Mouse (Mus musculus): ENCODE measurements at regions not wholly inside any gene's neighbourhood (a gene's known extent, or its start where the extent isn't known, plus 50 kb on each side); places are given as distances from the start of the nearest gene placed in this dataset.
A peak's percentile ranks its signal among the peaks of the same experiment; 100 is the strongest.
"Not testable (repeated sequence)": the region's sequence is repeated elsewhere in the genome, so short reads cannot be mapped to it uniquely, and the experiment has no call there.

GRCm38 (mm10) chr12:45287759-45288158, 213.2 kb upstream of the Stxbp6 start:
- DNase-seq (ENCODE audit: low spot score in 2 of 2): no peak

GRCm38 (mm10) chr12:45256309-45256708, 181.8 kb upstream of the Stxbp6 start:
- DNase-seq (ENCODE audit: low spot score in 2 of 2): no peak

GRCm38 (mm10) chr12:45211131-45211530, 136.6 kb upstream of the Stxbp6 start:
- DNase-seq (ENCODE audit: low spot score in 2 of 2): no peak

GRCm38 (mm10) chr12:45195304-45195920, 120.9 kb upstream of the Stxbp6 start:
- DNase-seq (ENCODE audit: low spot score in 2 of 2): no peak

GRCm38 (mm10) chr12:45187149-45187548, 112.6 kb upstream of the Stxbp6 start:
- DNase-seq (ENCODE audit: low spot score in 2 of 2): peak in 1 of 2 experiments; percentile 25

- DNase-seq (ENCODE audit: low spot score in 2 of 2): no peak
Observed at GRCm38 (mm10) chr12:45184510-45184909, 110.0 kb upstream of the Stxbp6 start.

GRCm38 (mm10) chr12:45177454-45177853, 102.9 kb upstream of the Stxbp6 start:
- DNase-seq (ENCODE audit: low spot score in 2 of 2): no peak

GRCm38 (mm10) chr12:45175259-45175658, 100.8 kb upstream of the Stxbp6 start:
- DNase-seq (ENCODE audit: low spot score in 2 of 2): not testable (repeated sequence)

GRCm38 (mm10) chr12:45171927-45172642, 97.6 kb upstream of the Stxbp6 start:
- peak; percentile 75 to 82 for DNase-seq (ENCODE audit: low spot score in 2 of 2)

GRCm38 (mm10) chr12:45162011-45162410, 87.5 kb upstream of the Stxbp6 start:
- DNase-seq (ENCODE audit: low spot score in 2 of 2): peak in 1 of 2 experiments; percentile 13

- DNase-seq (ENCODE audit: low spot score in 2 of 2): not testable (repeated sequence)
Observed at GRCm38 (mm10) chr12:45161581-45161980, 87.1 kb upstream of the Stxbp6 start.

GRCm38 (mm10) chr12:45158986-45159385, 84.5 kb upstream of the Stxbp6 start:
- DNase-seq (ENCODE audit: low spot score in 2 of 2): no peak

- no peak for DNase-seq (ENCODE audit: low spot score in 2 of 2)
Observed at GRCm38 (mm10) chr12:45137438-45138018, 63.0 kb upstream of the Stxbp6 start.

GRCm38 (mm10) chr12:45133415-45133814, 58.9 kb upstream of the Stxbp6 start:
- DNase-seq (ENCODE audit: low spot score in 2 of 2): no peak

- no peak for DNase-seq (ENCODE audit: low spot score in 2 of 2)
Observed at GRCm38 (mm10) chr12:45131139-45131538, 56.6 kb upstream of the Stxbp6 start.

- DNase-seq (ENCODE audit: low spot score in 2 of 2): peak; percentile 3 to 15
Observed at GRCm38 (mm10) chr12:45125866-45126265, 51.4 kb upstream of the Stxbp6 start.

All from frontal cortex, postnatal 36 days (tissue).